Mouse (Mus musculus) cortical plate, adult 2 months (tissue): Measurements from ENCODE around the gene Sap30bp.
A peak's percentile ranks its signal among the peaks of the same experiment; 100 is the strongest.

Experiments used
- CTCF ChIP-seq: fragments of 200-500 bp; IDR thresholded peaks from 2 replicates; pipeline ENCODE4 v1.5.1; 2011; ENCODE audit warnings: mild to moderate bottlenecking, control low read depth, low read length; ENCODE audit not compliant: insufficient read depth; ENCODE audit errors: extremely low read depth
- POLR2A ChIP-seq: fragments of 200-500 bp; IDR thresholded peaks from 2 replicates; pipeline ENCODE4 v1.6.1; 2011; ENCODE audit warnings: mild to moderate bottlenecking, low read length, control low read depth; ENCODE audit not compliant: insufficient read depth; ENCODE audit errors: extremely low read depth

DNA sequence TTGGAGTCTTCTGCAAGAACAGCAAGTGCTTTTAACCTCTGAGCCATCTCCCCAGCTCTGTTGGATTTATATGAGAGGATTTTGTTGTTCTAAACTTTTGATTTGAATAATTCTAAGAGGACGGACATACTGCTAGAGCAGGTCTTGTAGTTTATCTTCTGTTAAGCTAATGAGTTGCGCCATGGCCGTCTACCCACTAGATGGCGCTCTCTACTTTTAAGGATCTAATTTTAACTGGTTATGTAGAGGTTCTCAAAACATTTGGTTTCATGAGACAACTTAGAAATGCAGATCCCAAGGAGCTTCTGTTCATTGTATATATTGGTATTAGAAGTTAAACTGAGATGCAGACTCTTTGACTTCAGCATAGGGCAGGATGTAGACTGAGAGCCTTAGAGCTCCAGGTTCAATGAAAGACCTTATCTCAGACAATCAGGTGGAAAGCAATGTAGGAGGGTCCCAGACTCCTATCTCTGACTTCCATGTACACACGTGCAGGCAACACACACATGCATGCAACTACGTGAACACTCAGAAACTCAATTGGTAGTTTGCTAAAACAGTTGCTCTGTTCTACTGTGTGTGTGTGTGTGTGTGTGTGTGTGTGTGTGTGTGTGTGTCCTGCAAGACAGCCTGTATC lies 6.7 kb downstream of the Sap30bp start:
- TF ChIP-seq POLR2A (no peak), CTCF (peak; percentile 69)
